Mouse (Mus musculus) hindbrain, embryonic 15.5 days (tissue): ENCODE measurements around the gene Abcc3. TPM values are rescaled to one million over a fixed set of nuclear protein-coding genes. Genes with fewer than 3 reads are reported as not detected.
A peak's percentile ranks its signal among the peaks of the same experiment; 100 is the strongest.

Source experiments
- ATAC-seq: fragments of 200-750 bp; cut with Nextera tagmentation; 2 replicates; pipeline ENCODE4 v1.8.0; 2017; ENCODE audit warnings: low read depth, moderate number of reproducible peaks, moderate TSS enrichment; ENCODE audit not compliant: low FRiP score
- H3K27ac ChIP-seq: fragments of 300-500 bp; sonication (generic); replicated peaks from 2 replicates; pipeline ENCODE4 v1.5.1; 2015; ENCODE audit warnings: mild to moderate bottlenecking, inconsistent platforms
- H3K27me3 ChIP-seq: fragments of 300-500 bp; sonication (generic); 2 replicates; pipeline ENCODE4 v1.6.1; 2015; ENCODE audit warnings: control low read depth, inconsistent platforms
- H3K36me3 ChIP-seq: fragments of 300-500 bp; sonication (generic); 2 replicates; pipeline ENCODE4 v1.6.1; 2015; ENCODE audit warnings: control low read depth, inconsistent platforms
- H3K4me1 ChIP-seq: fragments of 300-500 bp; sonication (generic); replicated peaks from 2 replicates; pipeline ENCODE4 v1.6.1; 2015; ENCODE audit warnings: control low read depth, inconsistent platforms
- H3K4me2 ChIP-seq: fragments of 300-500 bp; sonication (generic); 2 replicates; pipeline ENCODE4 v1.6.1; 2015; ENCODE audit warnings: moderate library complexity, mild to moderate bottlenecking, inconsistent platforms
- H3K4me3 ChIP-seq: fragments of 300-500 bp; sonication (generic); 2 replicates; pipeline ENCODE4 v1.5.1; 2015; ENCODE audit warnings: mild to moderate bottlenecking, inconsistent platforms
- H3K9ac ChIP-seq: fragments of 300-500 bp; sonication (generic); 2 replicates; pipeline ENCODE4 v1.6.1; 2015; ENCODE audit warnings: inconsistent platforms
- H3K9me3 ChIP-seq: fragments of 300-500 bp; sonication (generic); 2 replicates; pipeline ENCODE4 v1.6.1; 2016; ENCODE audit warnings: control low read depth, inconsistent platforms
- WGBS: fragments of 180-500 bp; shearing (Covaris S2); methylation state at CpG from one replicate; pipeline ENCODE4 v1.1.7; 2015; 5-methylcytosine and 5-hydroxymethylcytosine counted together
- polyA plus RNA-seq: library from polyadenylated mRNA; unstranded; fragments of >200 nt; fragmentation: Nextera tagmentation; extraction: Ambion mirVana; gene quantifications from 2 replicates; pipeline ENCODE4 v1.2.1, GENCODE M21; 2015

Abcc3 gene
- 0.53 and 1.2 TPM in 2 replicates for polyA plus RNA-seq

DNA sequence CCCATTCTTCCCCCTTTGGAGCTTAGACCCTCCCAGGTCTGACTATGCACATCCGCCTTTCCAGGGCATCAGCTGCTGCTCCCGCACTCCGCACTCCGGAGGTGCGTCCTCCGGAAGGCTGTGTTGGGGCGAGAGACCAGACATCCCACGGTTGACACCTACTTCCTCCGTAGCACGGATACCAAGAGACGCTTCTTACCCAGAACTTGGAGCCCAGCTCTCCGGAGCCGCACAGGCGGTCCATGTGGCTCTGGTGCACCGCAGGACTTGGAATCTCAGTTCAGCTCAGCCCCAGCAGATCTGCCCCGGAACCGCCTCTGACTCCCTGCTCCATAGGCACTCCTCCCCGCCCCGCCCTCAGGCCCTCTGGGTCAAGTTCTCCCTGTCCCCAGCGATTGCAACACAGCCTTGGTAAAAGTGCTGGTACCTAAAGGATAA is at the start of gene Abcc3:
Abcc3 (minus strand) TSS at position 326 of the 438 bp plus-strand sequence.
- H3K4me2 ChIP-seq = peak within 1 kb of the TSS; percentile 46
- H3K27ac ChIP-seq = no peak within 1 kb of the TSS
- ATAC-seq = no peak
- WGBS = 18% methylated on average over 20 of the region's 20 CpGs
- H3K9me3 ChIP-seq = no peaks in the 10 kb centered on the region
- H3K36me3 ChIP-seq = no peaks in the 10 kb centered on the region
- 0 out of 2 replicates have a peak, but pooled peaks cover 6% of the 10 kb centered on the region for H3K4me1 ChIP-seq
- peaks cover 11% of the 10 kb centered on the region; the same call in 1 of the 2 replicates for H3K27me3 ChIP-seq
- peak within 1 kb of the TSS; percentile 13 for H3K4me3 ChIP-seq
- no peak within 1 kb of the TSS for H3K9ac ChIP-seq

DNA sequence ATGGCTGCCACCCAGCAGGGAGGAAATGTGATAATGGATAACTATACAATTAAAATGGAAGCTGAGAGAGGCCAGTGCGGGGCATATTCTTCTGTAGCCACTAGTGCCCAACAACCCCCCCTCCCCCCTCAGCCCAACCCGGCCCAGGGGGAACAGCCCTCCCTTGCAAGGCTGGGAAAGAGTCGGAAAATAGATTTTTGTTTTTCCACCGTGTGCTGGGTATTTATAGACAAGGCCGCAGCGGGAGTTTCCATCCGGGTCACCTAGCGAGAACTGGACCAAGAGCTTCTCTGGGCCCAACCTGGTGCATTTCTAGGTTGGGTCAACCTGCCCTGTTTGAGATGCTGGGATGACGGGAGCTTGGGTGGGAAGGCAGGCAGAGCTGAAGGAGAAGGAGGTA is 49.0 kb upstream of the Abcc3 start:
- 48% methylated on average over 9 of the region's 9 CpGs for WGBS
- no peak for ATAC-seq
- Histone ChIP-seq H3K4me2 (no peak overlapping the region), H3K4me3 (no peak overlapping the region), H3K9ac (no peak overlapping the region), H3K9me3 (no peaks in the 10 kb centered on the region), H3K27ac (peak overlapping the region; percentile 57), H3K36me3 (peaks cover 9% of the 10 kb centered on the region), H3K27me3 (no peaks in the 10 kb centered on the region), H3K4me1 (peaks cover 54% of the 10 kb centered on the region)

DNA sequence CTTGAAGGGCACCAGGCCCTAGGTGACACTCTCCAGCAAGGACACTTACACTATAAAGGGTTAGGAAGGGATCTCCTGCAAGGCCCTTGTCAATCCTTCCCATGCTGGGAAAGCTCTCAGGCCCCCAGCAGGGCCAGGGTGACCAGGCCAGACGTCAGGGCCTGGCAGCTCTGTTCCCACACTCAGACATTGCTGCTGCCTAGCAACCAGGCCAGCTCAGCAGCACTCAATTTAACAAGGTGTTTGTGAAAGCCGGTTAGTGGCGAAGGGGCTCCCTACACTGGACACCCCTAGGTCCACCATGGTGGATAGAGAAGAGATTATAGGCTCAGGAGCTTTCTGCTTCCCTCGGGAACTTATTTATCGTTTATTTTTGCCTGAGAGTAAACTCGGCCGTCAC is 48.3 kb upstream of the Abcc3 start:
- Histone ChIP-seq H3K4me3 (no peak overlapping the region), H3K27ac (peak overlapping the region; percentile 57), H3K9ac (no peak overlapping the region), H3K4me1 (peaks cover 54% of the 10 kb centered on the region), H3K9me3 (no peaks in the 10 kb centered on the region), H3K27me3 (no peaks in the 10 kb centered on the region), H3K4me2 (no peak overlapping the region), H3K36me3 (peaks cover 9% of the 10 kb centered on the region)
- ATAC-seq = peak; percentile 36; the same call in 1 of the 2 replicates
- WGBS = 25% methylated on average over 7 of the region's 7 CpGs

DNA sequence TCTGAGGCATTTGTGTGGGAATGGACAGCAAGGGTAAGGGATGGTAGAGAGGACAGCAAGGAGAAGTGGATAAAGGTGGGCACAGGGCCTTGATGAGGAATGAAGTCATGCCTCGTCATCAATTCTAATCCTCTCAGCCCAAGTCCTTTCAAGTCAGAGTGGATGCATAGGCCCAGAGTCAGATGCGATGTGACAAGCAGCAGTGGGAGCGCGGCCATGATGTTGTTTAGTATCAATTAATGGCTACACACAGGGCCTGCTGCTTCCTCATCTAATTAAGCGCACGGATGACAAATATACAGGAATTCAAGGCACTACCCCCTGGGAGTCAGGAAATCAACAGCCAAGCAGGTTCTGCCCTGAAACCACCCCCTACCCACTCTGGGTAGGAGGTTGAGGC is 47.6 kb upstream of the Abcc3 start:
- Histone ChIP-seq H3K27me3 (no peaks in the 10 kb centered on the region), H3K4me2 (no peak overlapping the region), H3K27ac (peak overlapping the region; percentile 57; the same call in 1 of the 2 replicates), H3K36me3 (peaks cover 9% of the 10 kb centered on the region), H3K4me1 (peaks cover 49% of the 10 kb centered on the region), H3K9ac (no peak overlapping the region), H3K9me3 (no peaks in the 10 kb centered on the region), H3K4me3 (no peak overlapping the region)
- WGBS = 47% methylated on average over 6 of the region's 6 CpGs
- no peak for ATAC-seq

DNA sequence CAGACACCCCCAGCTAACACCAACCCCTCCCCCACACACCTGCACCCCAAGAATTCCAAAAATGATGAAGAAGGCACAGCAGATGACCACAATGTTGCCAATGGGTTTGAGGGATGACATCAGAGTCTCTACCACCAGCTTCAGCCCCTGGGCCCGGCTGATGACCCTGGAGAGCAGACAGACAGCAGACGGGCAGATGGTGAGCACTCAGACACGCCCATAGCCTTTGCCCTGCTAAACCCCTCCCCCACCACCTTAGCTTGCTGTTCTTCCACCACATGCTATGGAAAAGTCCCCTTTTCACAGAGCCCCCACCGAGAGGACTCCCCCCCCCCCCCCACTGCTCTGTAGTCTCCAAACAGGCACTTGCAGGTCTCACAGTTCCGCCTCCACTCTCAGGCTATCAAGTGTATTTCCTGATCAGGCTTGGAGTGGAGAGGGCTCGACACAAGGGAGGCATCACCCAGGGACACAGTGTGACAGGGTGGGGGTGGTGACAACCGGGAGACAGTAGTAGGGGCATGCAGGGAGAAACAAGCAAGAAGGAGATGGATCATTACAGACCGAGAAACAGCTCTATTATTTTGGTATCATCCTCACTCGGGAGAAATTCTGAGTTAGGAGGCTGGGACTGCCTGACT is 36.3 kb upstream of the Abcc3 start:
- ATAC-seq = no peak
- no peak overlapping the region for H3K4me3 ChIP-seq
- H3K9me3 ChIP-seq = no peaks in the 10 kb centered on the region
- H3K27me3 ChIP-seq = no peaks in the 10 kb centered on the region
- peak overlapping the region; percentile 64 for H3K27ac ChIP-seq
- 18% methylated on average over 9 of the region's 9 CpGs for WGBS
- peaks cover 39% of the 10 kb centered on the region; the same call in 1 of the 2 replicates for H3K36me3 ChIP-seq
- H3K4me2 ChIP-seq = no peak overlapping the region
- H3K4me1 ChIP-seq = peaks cover 34% of the 10 kb centered on the region
- H3K9ac ChIP-seq = no peak overlapping the region

DNA sequence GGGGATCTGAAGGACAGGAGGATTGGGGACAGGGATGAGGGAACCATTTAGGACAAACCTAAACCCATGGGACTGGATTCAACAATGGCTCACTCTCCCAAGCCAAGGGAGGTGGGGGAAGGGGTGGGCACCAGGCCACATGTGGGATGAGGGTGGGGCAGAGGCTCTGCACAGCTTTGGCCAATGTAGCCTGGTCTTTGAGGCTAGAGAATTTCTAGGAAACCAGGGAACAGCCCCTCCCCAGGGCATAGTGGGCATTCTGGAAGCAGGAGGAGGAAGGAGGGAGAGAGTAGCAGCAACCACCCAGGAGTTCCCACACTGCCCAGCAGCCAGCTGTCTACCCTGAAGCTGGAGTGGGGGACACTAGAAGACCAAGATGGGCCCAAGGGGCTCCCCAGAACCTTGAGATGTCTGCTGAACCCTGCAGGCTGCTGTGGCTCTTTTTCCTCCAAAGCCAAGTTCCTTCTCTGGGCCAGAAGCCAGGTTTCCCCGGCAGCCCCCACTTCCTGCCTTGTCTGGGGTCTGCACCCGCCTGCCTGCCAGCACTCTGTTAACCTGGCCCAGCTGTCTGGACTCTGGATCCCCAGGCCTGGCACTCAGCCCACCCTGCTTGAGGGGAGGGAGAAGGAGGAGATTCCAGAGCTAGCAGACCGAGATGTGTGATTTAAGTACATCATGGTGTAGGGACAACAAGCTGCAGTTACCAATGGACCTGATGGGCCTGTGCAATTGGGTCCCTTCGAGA is 35.5 kb upstream of the Abcc3 start:
- Histone ChIP-seq H3K36me3 (peaks cover 35% of the 10 kb centered on the region; the same call in 1 of the 2 replicates), H3K27me3 (no peaks in the 10 kb centered on the region), H3K4me2 (no peak overlapping the region), H3K27ac (peak overlapping the region; percentile 64), H3K9me3 (no peaks in the 10 kb centered on the region), H3K4me1 (peaks cover 36% of the 10 kb centered on the region), H3K9ac (no peak overlapping the region), H3K4me3 (no peak overlapping the region)
- ATAC-seq = peak; percentile 82
- 20% methylated on average over 4 of the region's 4 CpGs for WGBS

DNA sequence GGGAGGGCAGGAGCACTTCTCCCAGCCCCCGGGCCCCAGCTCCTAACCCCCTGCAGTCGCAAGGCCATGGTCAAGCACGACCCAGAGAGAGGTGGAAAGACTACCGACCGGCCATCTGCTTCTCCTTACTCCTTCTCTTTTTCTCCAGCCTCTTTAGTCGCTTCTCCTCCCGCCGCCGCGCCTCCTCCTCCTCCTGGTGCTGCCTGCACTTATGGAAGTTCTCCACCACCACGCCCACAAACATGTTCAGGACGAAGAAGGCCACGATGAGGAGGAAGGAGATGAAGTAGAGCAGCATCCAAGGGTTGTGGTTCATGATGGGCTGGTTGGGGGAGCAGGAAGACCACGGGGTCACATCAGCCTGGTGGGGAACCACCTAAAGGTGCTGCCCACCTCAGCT is 32.9 kb upstream of the Abcc3 start:
- Histone ChIP-seq H3K4me3 (no peak overlapping the region), H3K4me1 (peaks cover 44% of the 10 kb centered on the region)
- WGBS = 71% methylated on average over 14 of the region's 14 CpGs

DNA sequence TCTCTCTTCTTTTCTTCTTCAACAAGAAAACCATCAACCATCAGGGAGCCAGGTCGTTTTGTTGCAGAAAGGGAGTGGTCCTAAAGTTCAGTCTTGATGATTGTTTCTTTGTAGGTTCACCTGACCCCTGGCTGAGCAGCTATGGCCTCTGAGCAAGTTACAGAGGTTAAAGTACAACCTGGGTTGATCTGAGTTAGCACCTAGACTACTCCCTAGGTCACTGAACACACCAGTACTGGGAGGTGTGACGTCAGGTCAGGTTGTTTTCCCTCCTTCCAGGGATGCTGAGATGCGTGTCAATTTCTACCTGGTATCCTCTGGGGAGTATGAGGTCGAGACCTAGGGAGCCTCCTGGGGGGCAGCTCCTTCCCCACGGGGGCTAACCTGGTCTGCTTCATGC is 32.4 kb upstream of the Abcc3 start:
- Histone ChIP-seq H3K27ac (no peak overlapping the region), H3K9ac (no peak overlapping the region), H3K4me1 (peaks cover 48% of the 10 kb centered on the region), H3K36me3 (peaks cover 23% of the 10 kb centered on the region; the same call in 1 of the 2 replicates), H3K4me2 (no peak overlapping the region), H3K27me3 (no peaks in the 10 kb centered on the region), H3K4me3 (no peak overlapping the region), H3K9me3 (no peaks in the 10 kb centered on the region)
- 59% methylated on average over 5 of the region's 5 CpGs for WGBS
- ATAC-seq = no peak

More for the DNA sequence above, 32.9 kb upstream of the Abcc3 start:
- H3K4me2 ChIP-seq = no peak overlapping the region
- H3K27me3 ChIP-seq = no peaks in the 10 kb centered on the region
- peaks cover 23% of the 10 kb centered on the region; the same call in 1 of the 2 replicates for H3K36me3 ChIP-seq
- H3K9ac ChIP-seq = no peak overlapping the region
- no peak overlapping the region for H3K27ac ChIP-seq
- no peak for ATAC-seq
- H3K9me3 ChIP-seq = no peaks in the 10 kb centered on the region

DNA sequence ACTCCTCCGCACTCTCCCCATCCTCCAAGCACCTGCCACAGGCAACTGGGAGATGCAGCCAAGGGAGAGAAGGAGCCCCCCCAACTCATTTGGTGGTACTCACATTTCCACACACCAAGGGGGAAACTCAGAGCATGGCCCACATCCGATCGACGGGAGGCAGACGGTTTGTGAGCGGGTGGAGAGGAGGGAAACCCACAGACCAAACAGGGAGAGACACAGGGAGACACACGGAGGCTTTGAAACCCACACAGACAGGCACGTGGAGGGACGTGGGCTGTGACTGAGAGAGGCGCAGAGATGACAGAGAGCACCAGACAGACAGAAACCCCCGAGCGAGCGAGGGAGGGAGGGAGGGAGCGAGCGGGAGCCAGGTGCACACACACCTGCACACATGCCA is 31.6 kb upstream of the Abcc3 start:
- Histone ChIP-seq H3K9me3 (no peaks in the 10 kb centered on the region), H3K4me2 (no peak overlapping the region), H3K36me3 (peaks cover 16% of the 10 kb centered on the region; the same call in 1 of the 2 replicates), H3K27ac (peak overlapping the region; percentile 53), H3K4me3 (no peak overlapping the region), H3K9ac (no peak overlapping the region), H3K4me1 (peaks cover 41% of the 10 kb centered on the region), H3K27me3 (no peaks in the 10 kb centered on the region)
- ATAC-seq = no peak
- 61% methylated on average over 15 of the region's 15 CpGs for WGBS

DNA sequence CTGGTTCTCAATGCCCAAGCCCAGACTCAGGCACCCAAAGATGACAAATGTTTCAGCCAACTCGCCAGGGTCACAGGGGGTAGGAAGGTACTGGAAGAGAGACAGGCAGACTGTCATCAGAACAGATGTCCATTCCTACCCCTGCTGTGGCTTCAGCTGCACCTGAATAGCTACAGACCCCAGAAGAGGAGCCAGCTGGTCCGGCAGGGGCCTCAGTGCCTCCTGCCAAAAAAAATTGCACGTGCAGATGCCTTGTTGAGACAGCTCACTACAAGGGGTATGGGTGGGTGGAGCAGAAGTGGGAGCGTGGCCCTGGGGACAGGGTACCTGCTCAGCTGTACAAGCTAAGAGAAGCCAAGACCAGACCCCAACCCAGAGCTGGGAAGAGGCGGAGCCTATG is 31.1 kb upstream of the Abcc3 start:
- WGBS = 49% methylated on average over 5 of the region's 5 CpGs
- Histone ChIP-seq H3K36me3 (peaks cover 16% of the 10 kb centered on the region; the same call in 1 of the 2 replicates), H3K9ac (no peak overlapping the region), H3K4me1 (peaks cover 36% of the 10 kb centered on the region), H3K9me3 (no peaks in the 10 kb centered on the region), H3K4me3 (no peak overlapping the region), H3K4me2 (no peak overlapping the region), H3K27ac (peak overlapping the region; percentile 53), H3K27me3 (no peaks in the 10 kb centered on the region)
- ATAC-seq = peak; percentile 17; the same call in 1 of the 2 replicates

DNA sequence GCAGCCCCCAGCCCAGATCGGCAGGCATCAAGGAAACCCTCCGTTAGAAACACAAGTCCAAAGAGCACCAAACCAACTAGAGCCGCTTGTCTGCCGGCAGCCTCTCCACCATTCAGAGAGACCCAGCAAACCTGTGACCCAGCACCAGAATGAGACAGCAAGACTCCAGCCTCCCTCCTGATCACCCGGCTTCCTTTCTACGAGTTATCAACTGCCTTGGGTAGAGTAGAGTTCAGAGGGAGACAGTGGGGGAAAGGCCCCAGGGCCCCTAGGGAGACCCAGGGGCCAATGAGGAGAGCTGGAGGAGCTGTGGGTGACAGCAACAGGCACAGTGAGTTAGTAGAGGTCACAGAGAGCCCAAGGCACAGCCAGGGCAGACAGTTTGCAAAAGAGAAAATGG is 28.2 kb upstream of the Abcc3 start:
- ATAC-seq = no peak
- Histone ChIP-seq H3K4me3 (no peak overlapping the region), H3K36me3 (peaks cover 8% of the 10 kb centered on the region; the same call in 1 of the 2 replicates), H3K9ac (no peak overlapping the region), H3K4me2 (no peak overlapping the region), H3K27me3 (no peaks in the 10 kb centered on the region), H3K9me3 (no peaks in the 10 kb centered on the region), H3K4me1 (peaks cover 24% of the 10 kb centered on the region), H3K27ac (0 out of 2 replicates have a peak overlapping the region, but pooled peaks have one; percentile 10)
- WGBS = 68% methylated on average over 6 of the region's 6 CpGs

DNA sequence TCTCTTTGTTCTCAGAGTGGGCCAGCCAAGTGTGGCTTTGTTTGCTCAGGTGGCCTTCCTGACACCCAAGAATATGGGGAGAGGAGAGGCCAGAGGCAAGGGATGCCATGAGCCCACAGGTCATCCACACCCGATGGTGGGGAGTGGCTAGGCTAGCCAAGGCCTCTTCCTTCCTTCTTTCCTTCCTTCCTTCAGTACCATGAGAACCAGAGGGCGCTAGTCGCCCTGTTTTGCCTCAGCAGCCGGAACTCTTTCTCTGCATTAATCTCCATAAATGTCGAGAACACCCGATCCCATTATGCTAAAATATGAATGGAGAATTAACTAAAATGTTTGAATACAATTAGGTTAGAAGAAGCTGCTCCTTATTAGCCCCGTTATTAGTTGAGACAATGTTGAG is 27.5 kb upstream of the Abcc3 start:
- Histone ChIP-seq H3K27ac (0 out of 2 replicates have a peak overlapping the region, but pooled peaks have one; percentile 10), H3K4me3 (no peak overlapping the region), H3K27me3 (no peaks in the 10 kb centered on the region), H3K36me3 (0 out of 2 replicates have a peak, but pooled peaks cover 7% of the 10 kb centered on the region), H3K9ac (no peak overlapping the region), H3K4me1 (peaks cover 24% of the 10 kb centered on the region), H3K9me3 (no peaks in the 10 kb centered on the region), H3K4me2 (no peak overlapping the region)
- ATAC-seq = no peak
- 25% methylated on average over 7 of the region's 7 CpGs for whole genome bisulfite sequencing
